Mouse (Mus musculus): ENCODE results near the gene Pgm2.

DNA sequence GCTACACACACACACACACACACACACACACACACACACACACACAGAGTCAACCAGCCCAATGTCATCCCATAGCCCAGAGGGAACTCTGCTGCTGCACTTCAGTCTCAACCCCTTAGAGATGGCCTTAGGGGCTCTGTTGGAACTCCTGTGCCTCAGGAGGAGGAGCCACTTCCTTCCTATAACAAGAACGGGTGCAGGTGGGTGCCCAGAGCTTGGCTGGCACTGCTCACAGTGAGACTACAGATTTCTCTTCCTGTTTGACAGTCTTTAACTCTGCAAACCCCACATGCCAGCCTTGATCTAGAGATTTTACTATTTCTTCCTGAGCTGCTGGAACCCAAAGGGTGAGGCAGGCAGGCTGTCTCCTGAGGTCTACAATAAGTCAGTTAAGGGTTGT is 65.2 kb downstream of the Pgm2 start:
- TF ChIP-seq CTCF (IDR thresholded peaks at IDR 0.05; ENCODE audit: low read depth, low read length) = no peak
- TF ChIP-seq POLR2A (IDR thresholded peaks at IDR 0.05; ENCODE audit: insufficient read depth, low read length) = no peak
- TF ChIP-seq EP300 (IDR thresholded peaks at IDR 0.05; ENCODE audit: insufficient read depth, low read depth, low read length) = no peak
